In the genomic region with DNA sequence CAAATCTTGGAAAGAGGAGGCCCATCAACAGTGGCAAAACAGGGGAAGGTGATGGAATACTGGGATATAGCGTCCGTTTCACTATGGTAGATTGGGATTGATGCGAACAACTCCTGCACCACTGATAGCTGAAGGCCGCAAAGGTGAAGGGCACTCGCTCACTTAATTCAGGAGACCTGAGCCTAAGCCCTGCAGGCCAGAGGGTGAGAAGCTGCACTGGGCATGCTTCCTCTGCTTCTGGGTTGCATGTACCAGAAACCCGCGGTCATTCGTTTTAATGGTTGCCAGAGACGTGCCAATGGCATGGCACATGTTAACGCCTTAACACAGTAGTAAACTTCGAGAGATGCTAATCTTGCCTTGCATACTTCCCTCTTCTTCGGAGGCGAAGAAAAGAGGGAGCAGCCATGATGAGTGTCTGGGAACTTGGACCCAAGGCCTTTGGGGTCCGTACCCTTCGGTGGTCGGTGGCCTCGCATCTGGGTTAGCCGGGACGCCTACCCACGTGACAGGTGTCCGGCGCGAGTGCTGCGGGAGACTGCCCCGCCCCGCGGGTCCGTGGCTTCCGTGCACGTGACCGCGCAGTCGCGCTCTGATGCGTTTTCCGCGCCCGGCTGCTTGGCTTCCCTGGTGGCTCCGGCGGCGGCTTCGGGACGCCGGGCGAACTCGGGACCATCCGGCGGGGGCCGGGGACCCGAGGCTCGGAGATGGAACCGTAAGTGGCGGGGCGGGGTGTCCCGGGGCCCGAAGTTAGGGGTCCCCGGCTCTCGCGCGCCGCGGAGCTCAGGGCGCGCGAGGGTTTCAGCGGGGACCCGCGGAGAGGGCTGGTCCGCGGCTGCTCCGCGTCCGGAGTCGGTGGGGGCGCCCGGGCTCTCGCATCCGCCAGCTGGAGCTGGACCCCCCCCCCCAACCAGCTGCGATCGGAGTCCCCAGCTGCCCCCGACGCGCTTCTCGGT, we compare ENCODE assay signal across 8 mouse cellular contexts. TPM values are rescaled to one million over a fixed set of nuclear protein-coding genes. Genes with fewer than 3 reads are reported as not detected.
DNase-seq lines count a peak whose midpoint lies in the region; ATAC-seq and TF ChIP-seq lines count a peak whose summit lies in the region.
"Not testable (repeated sequence)": the region's sequence is repeated elsewhere in the genome, so short reads cannot be mapped to it uniquely, and the experiment has no call there.

No protein-coding gene starts in this region.

- H3K27me3 ChIP-seq in embryonic facial prominence, embryonic 15.5 days; heart, embryonic 13.5 days (replicated peaks); intestine, postnatal 0 days (replicated peaks; ENCODE audit: control insufficient read depth, insufficient read depth, low read length); midbrain, embryonic 12.5 days; small intestine, adult 2 months (ENCODE audit: control insufficient read depth, insufficient read depth, low read length): not testable (repeated sequence)

- not testable (repeated sequence) for H3K4me1 ChIP-seq in embryonic facial prominence, embryonic 15.5 days; heart, embryonic 13.5 days; intestine, postnatal 0 days (replicated peaks; ENCODE audit: control insufficient read depth, insufficient read depth, low read length); midbrain, embryonic 12.5 days; small intestine, adult 2 months (ENCODE audit: control insufficient read depth, insufficient read depth, insufficient read length, low read length)

- TF ChIP-seq POLR2A in small intestine, adult 2 months (IDR thresholded peaks at IDR 0.05; ENCODE audit: low read depth, low read length): not testable (repeated sequence)

- H3K9ac ChIP-seq in embryonic facial prominence, embryonic 15.5 days: peak overlapping the region; percentile 18; the same call in 1 of the 2 replicates
- H3K9ac ChIP-seq in heart, embryonic 13.5 days: peak overlapping the region; percentile 84
- peak overlapping the region; percentile 59 for H3K9ac ChIP-seq in intestine, postnatal 0 days (ENCODE audit: low read depth, low read length)
- peak overlapping the region; percentile 55 for H3K9ac ChIP-seq in midbrain, embryonic 12.5 days (replicated peaks)

- H3K9me3 ChIP-seq in embryonic facial prominence, embryonic 15.5 days (replicated peaks); heart, embryonic 13.5 days; intestine, postnatal 0 days (ENCODE audit: control insufficient read depth); midbrain, embryonic 12.5 days: not testable (repeated sequence)

- DNase-seq in 416B (ENCODE audit: low read depth) (peak; percentile 14), liver (peak; percentile 5)
- DNase-seq in brain, adult 2 months (ENCODE audit: low read depth, low spot score): peak; percentile 4

- WGBS in embryonic facial prominence, embryonic 15.5 days: 1% methylated on average over 64 of the region's 84 CpGs
- WGBS in heart, embryonic 13.5 days: 1% methylated on average over 58 of the region's 84 CpGs
- under 1% methylated on average over 59 of the region's 84 CpGs for WGBS in intestine, postnatal 0 days
- WGBS in midbrain, embryonic 12.5 days: 2% methylated on average over 67 of the region's 84 CpGs
- WGBS in small intestine, adult 2 months: under 1% methylated on average over 78 of the region's 84 CpGs

- peak; percentile 70 for ATAC-seq in embryonic facial prominence, embryonic 15.5 days (ENCODE audit: insufficient number of reproducible peaks, low FRiP score, low TSS enrichment, low read depth)
- ATAC-seq in heart, embryonic 13.5 days (ENCODE audit: extremely low read depth, insufficient number of reproducible peaks, low FRiP score, low TSS enrichment): peak; percentile 75
- peak; percentile 81 for ATAC-seq in intestine, postnatal 0 days
- peak; percentile 87 for ATAC-seq in midbrain, embryonic 12.5 days (ENCODE audit: low FRiP score, low read depth)

- H3K27ac ChIP-seq in embryonic facial prominence, embryonic 15.5 days (replicated peaks); heart, embryonic 13.5 days (replicated peaks); midbrain, embryonic 12.5 days (replicated peaks); small intestine, adult 2 months (ENCODE audit: insufficient read depth, low read depth, low read length): not testable (repeated sequence)
- peak overlapping the region; percentile 50; the same call in 1 of the 2 replicates for H3K27ac ChIP-seq in intestine, postnatal 0 days (ENCODE audit: low read depth, low read length)

- H3K4me3 ChIP-seq in embryonic facial prominence, embryonic 15.5 days (replicated peaks): peak overlapping the region; percentile 51
- peak overlapping the region; percentile 60 for H3K4me3 ChIP-seq in heart, embryonic 13.5 days
- H3K4me3 ChIP-seq in intestine, postnatal 0 days (ENCODE audit: low read depth, low read length): peak overlapping the region; percentile 54
- H3K4me3 ChIP-seq in midbrain, embryonic 12.5 days: peak overlapping the region; percentile 55
- H3K4me3 ChIP-seq in small intestine, adult 2 months (ENCODE audit: low read depth, low read length): peak overlapping the region; percentile 61

- not testable (repeated sequence) for H3K36me3 ChIP-seq in embryonic facial prominence, embryonic 15.5 days; heart, embryonic 13.5 days; intestine, postnatal 0 days (ENCODE audit: control insufficient read depth, insufficient read depth); midbrain, embryonic 12.5 days; small intestine, adult 2 months (ENCODE audit: control insufficient read depth, insufficient read depth, low read length)

- peak overlapping the region; percentile 61 for H3K4me2 ChIP-seq in embryonic facial prominence, embryonic 15.5 days (replicated peaks)
- H3K4me2 ChIP-seq in heart, embryonic 13.5 days: peak overlapping the region; percentile 73
- H3K4me2 ChIP-seq in intestine, postnatal 0 days (replicated peaks; ENCODE audit: low read depth): peak overlapping the region; percentile 66
- H3K4me2 ChIP-seq in midbrain, embryonic 12.5 days (replicated peaks): peak overlapping the region; percentile 50

- TF ChIP-seq CTCF in intestine, postnatal 0 days (IDR thresholded peaks at IDR 0.05; ENCODE audit: low read depth); small intestine, adult 2 months (IDR thresholded peaks at IDR 0.05; ENCODE audit: extremely low read depth, insufficient read length, insufficient replicate concordance, low read depth, low read length): not testable (repeated sequence)

RNA-seq across cellular contexts. Expression of a gene that starts 13.5 kb away (rescaled TPM):
- polyA plus RNA-seq in embryonic facial prominence, embryonic 15.5 days (2015; fragmentation: Nextera tagmentation; extraction: Ambion mirVana): 19.4 and 21.0 TPM in 2 replicates
- polyA plus RNA-seq in heart, embryonic 13.5 days (2015; fragmentation: Nextera tagmentation; extraction: Ambion mirVana): 15.4 and 16.3 TPM in 2 replicates
- 26.4 and 26.8 TPM in 2 replicates for polyA plus RNA-seq in intestine, postnatal 0 days (2015; fragmentation: Nextera tagmentation; extraction: Ambion mirVana)
- 28.1 and 29.1 TPM in 2 replicates for polyA plus RNA-seq in midbrain, embryonic 12.5 days (2016; fragmentation: Nextera tagmentation; extraction: Ambion mirVana)
- 9.9 and 19.9 TPM in 2 replicates for polyA plus RNA-seq in small intestine, adult 2 months (2012; rRNA removed)

RNA-seq across cellular contexts. Expression of a gene that starts 47.1 kb away (rescaled TPM):
- 14.8 and 17.2 TPM in 2 replicates for polyA plus RNA-seq in embryonic facial prominence, embryonic 15.5 days (2015; fragmentation: Nextera tagmentation; extraction: Ambion mirVana)
- polyA plus RNA-seq in heart, embryonic 13.5 days (2015; fragmentation: Nextera tagmentation; extraction: Ambion mirVana): 11.3 and 13.4 TPM in 2 replicates
- 10.7 and 11.7 TPM in 2 replicates for polyA plus RNA-seq in intestine, postnatal 0 days (2015; fragmentation: Nextera tagmentation; extraction: Ambion mirVana)
- 36.3 and 37.4 TPM in 2 replicates for polyA plus RNA-seq in midbrain, embryonic 12.5 days (2016; fragmentation: Nextera tagmentation; extraction: Ambion mirVana)
- polyA plus RNA-seq in small intestine, adult 2 months (2012; rRNA removed): 3.6 and 10.7 TPM in 2 replicates

Comparison
In these comparisons a context has a peak if more than half of its experiments do, and no peak if none do; other contexts are left out.
1. H3K9ac ChIP-seq: peak in every context shown above with its lines; median percentile 84 in heart, embryonic 13.5 days; 59 in intestine, postnatal 0 days; 55 in midbrain, embryonic 12.5 days; 18 in embryonic facial prominence, embryonic 15.5 days.